Mouse (Mus musculus) kidney, postnatal 0 days (tissue): ENCODE data around the gene Nrp1. TPM values are rescaled to one million over a fixed set of nuclear protein-coding genes. Genes with fewer than 3 reads are reported as not detected.

Experiments
- ATAC-seq: fragments of 200-750 bp; cut with Nextera tagmentation; replicated peaks from 2 replicates; pipeline ENCODE4 v1.8.0; 2017; ENCODE audit warnings: low read depth, moderate number of reproducible peaks, moderate TSS enrichment, moderate library complexity; ENCODE audit not compliant: low FRiP score
- DNase-seq: peaks from one replicate; pipeline ENCODE4 v3.0.0-alpha.2; 2016; ENCODE audit warnings: low spot score
- H3K27ac ChIP-seq: fragments of 300-500 bp; sonication (generic); 2 replicates; pipeline ENCODE4 v1.5.1; 2014; ENCODE audit warnings: mild to moderate bottlenecking
- H3K27me3 ChIP-seq: fragments of 300-500 bp; sonication (generic); 2 replicates; pipeline ENCODE4 v1.6.1; 2014; ENCODE audit warnings: low read length, mixed read lengths; ENCODE audit not compliant: insufficient read depth
- H3K36me3 ChIP-seq: fragments of 300-500 bp; sonication (generic); 2 replicates; pipeline ENCODE4 v1.6.1; 2014; ENCODE audit warnings: low read length, mixed read lengths; ENCODE audit not compliant: insufficient read depth
- H3K4me1 ChIP-seq: fragments of 300-500 bp; sonication (generic); replicated peaks from 2 replicates; pipeline ENCODE4 v1.6.1; 2014; ENCODE audit warnings: antibody characterized with exemption, low read length, mixed read lengths; ENCODE audit not compliant: insufficient read depth
- H3K4me2 ChIP-seq: fragments of 300-500 bp; sonication (generic); 2 replicates; pipeline ENCODE4 v1.6.1; 2014; ENCODE audit warnings: mild to moderate bottlenecking, low read length, moderate library complexity, mixed read lengths
- H3K4me3 ChIP-seq: fragments of 300-500 bp; sonication (generic); replicated peaks from 2 replicates; pipeline ENCODE4 v1.5.1; 2014; ENCODE audit warnings: low read depth, low read length
- H3K9ac ChIP-seq: fragments of 300-500 bp; sonication (generic); 2 replicates; pipeline ENCODE4 v1.6.1; 2014; ENCODE audit warnings: low read depth, low read length
- H3K9me3 ChIP-seq: fragments of 300-500 bp; sonication (generic); replicated peaks from 2 replicates; pipeline ENCODE4 v1.6.1; 2016; ENCODE audit warnings: low read length, inconsistent platforms, mixed read lengths
- CTCF ChIP-seq: IDR thresholded peaks from 2 replicates; pipeline ENCODE4 v1.5.1; 2016; ENCODE audit warnings: antibody characterized with exemption, low read depth, mild to moderate bottlenecking, moderate library complexity
- WGBS: fragments of 180-500 bp; shearing (Covaris S2); extraction: QIAGEN DNeasy Blood & Tissue Kit; methylation state at CpG from one replicate; pipeline ENCODE4 v1.1.7; 2014; 5-methylcytosine and 5-hydroxymethylcytosine counted together
- polyA plus RNA-seq: library from polyadenylated mRNA; unstranded; fragments of >200 nt; fragmentation: Nextera tagmentation; extraction: Ambion mirVana; gene quantifications from 2 replicates; pipeline ENCODE4 v1.2.1, GENCODE M21; 2015

Nrp1 gene
- polyA plus RNA-seq, 1 experiment from 2014 or later = 98.4 TPM

GRCm38 (mm10) chr8:128479309-128480013, 121.1 kb downstream of the Nrp1 start:
- 51% methylated on average over 5 of the region's 5 CpGs for WGBS
- H3K9me3 ChIP-seq = no peaks in the 10 kb centered on the region
- H3K36me3 ChIP-seq = peaks cover 16% of the 10 kb centered on the region; the same call in 1 of the 2 replicates
- no peak; the same call in 1 of the 2 replicates for TF ChIP-seq CTCF
- peak overlapping the region; percentile 19; the same call in 1 of the 2 replicates for H3K27ac ChIP-seq
- H3K4me2 ChIP-seq = no peak overlapping the region
- DNase-seq (no peak), ATAC-seq (no peak)
- peaks cover 7% of the 10 kb centered on the region for H3K4me1 ChIP-seq
- no peak overlapping the region for H3K9ac ChIP-seq
- H3K27me3 ChIP-seq = no peaks in the 10 kb centered on the region
- H3K4me3 ChIP-seq = no peak overlapping the region

DNA sequence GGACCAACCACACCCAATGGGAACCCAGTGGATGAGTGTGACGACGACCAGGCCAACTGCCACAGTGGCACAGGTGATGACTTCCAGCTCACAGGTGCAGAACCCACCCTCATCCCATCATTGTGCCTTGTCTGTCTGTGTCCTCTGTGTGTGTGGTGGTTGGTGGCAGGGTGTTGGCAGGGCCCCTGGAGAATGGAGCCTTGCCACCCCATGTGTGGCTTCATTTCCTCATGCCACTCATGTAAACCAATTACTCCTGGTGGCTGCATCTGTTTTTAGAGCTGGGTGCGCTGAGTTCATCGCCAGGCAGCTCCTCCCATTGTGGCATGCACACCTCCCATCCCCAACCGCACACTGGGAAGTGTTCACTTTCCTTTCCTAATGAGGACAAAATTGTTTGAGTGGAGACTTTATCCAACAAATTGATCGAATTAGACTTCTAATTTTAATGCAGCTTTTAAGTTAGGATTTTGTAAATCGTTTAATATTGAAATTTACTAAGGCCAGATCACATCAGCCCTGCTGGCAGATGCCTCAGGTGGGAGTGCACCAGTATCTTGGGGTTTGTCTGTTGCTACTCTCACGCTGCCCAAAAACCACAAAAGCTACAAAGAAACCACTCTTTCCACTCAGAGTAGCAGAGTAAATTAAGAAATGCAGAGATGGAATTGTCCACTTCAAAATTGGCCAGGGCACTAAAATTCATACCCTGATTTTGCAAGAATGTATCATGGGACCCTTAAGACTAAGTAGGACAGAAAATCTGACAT, 122.7 kb downstream of the Nrp1 start:
- ATAC-seq = no peak
- Histone ChIP-seq H3K4me2 (no peak overlapping the region), H3K9me3 (no peaks in the 10 kb centered on the region), H3K27me3 (no peaks in the 10 kb centered on the region), H3K4me3 (no peak overlapping the region), H3K4me1 (peaks cover 17% of the 10 kb centered on the region), H3K36me3 (peaks cover 14% of the 10 kb centered on the region; the same call in 1 of the 2 replicates), H3K9ac (no peak overlapping the region), H3K27ac (no peak overlapping the region)
- 76% methylated on average over 8 of the region's 8 CpGs for WGBS
- no peak for DNase-seq
- no peak for TF ChIP-seq CTCF

DNA sequence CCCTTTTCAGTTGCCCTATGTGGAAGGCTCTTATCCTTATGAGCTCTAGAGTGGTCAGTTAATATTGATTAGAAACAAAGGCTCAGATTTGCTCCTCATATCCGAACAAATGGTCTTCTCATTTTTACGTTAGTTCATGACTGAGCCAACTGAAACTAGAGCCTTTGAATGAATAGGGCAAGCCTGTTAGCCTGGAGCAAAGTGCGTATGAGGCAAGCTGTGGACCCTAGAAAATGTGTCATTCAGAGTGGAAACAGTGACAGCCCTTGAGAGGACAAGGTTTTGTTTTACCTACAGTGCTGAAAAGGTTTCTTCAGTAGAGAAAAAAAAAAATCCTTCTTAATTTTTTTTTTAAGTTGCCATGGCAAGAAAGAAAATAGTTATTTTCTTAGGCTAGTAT, 124.9 kb downstream of the Nrp1 start:
- Histone ChIP-seq H3K27me3 (no peaks in the 10 kb centered on the region), H3K9ac (no peak overlapping the region), H3K4me3 (no peak overlapping the region), H3K27ac (peak overlapping the region; percentile 36; the same call in 1 of the 2 replicates), H3K36me3 (peaks cover 4% of the 10 kb centered on the region; the same call in 1 of the 2 replicates), H3K4me2 (no peak overlapping the region), H3K4me1 (peaks cover 24% of the 10 kb centered on the region), H3K9me3 (no peaks in the 10 kb centered on the region)
- DNase-seq (no peak), ATAC-seq (no peak)
- 76% methylated on average over 3 of the region's 3 CpGs for WGBS
- no peak for TF ChIP-seq CTCF

DNA sequence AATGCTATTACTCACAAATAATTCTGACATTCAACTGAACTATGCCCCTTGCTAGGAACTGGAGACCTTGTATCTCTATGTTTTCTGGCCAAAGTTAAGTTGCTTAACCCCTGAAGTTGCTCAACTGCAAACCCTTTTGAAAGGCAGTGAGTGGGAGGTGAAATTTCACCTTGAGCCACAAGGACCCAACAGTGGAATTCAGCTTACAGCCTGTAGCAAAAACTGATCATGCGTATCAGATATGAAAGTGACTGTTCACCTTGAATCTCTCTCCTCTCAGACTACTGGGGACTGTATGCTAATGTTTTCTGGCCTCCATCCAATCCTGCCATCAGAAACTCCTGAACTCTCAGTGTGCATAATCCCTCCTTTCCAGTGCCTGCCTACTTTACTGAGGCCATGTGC, 126.3 kb downstream of the Nrp1 start:
- Histone ChIP-seq H3K27me3 (no peaks in the 10 kb centered on the region), H3K27ac (peak overlapping the region; percentile 47; the same call in 1 of the 2 replicates), H3K4me3 (no peak overlapping the region), H3K36me3 (no peaks in the 10 kb centered on the region), H3K9ac (no peak overlapping the region), H3K4me1 (peaks cover 36% of the 10 kb centered on the region), H3K4me2 (no peak overlapping the region), H3K9me3 (no peaks in the 10 kb centered on the region)
- peak; percentile 45 for DNase-seq
- ATAC-seq = peak; percentile 18; the same call in 1 of the 2 replicates
- no peak for TF ChIP-seq CTCF
- 50% methylated on average over 1 of the region's 1 CpGs for WGBS

DNA sequence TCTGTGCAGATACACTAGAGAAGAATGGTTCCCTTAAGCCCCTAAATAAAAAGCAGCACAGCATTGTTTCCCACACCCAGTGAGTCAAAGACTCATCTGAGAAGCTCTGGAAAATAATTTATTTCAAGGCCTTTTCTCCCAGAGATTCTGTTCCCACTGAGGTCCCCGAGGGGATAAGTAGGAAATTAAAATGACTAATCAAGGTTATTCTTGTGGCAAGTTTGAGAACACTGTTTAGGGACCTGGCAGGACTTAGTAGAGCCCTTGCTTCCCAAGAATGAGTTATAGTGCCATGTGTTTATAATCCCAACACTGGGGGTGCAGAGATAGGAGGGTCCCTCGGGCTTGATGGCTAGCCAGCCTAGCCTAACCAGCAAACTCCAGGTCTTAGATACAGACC, 127.6 kb downstream of the Nrp1 start:
- WGBS = 33% methylated on average over 2 of the region's 2 CpGs
- ATAC-seq (no peak), DNase-seq (no peak)
- TF ChIP-seq CTCF = no peak
- Histone ChIP-seq H3K4me3 (no peak overlapping the region), H3K27me3 (no peaks in the 10 kb centered on the region), H3K4me2 (no peak overlapping the region), H3K9me3 (no peaks in the 10 kb centered on the region), H3K4me1 (peaks cover 41% of the 10 kb centered on the region), H3K36me3 (no peaks in the 10 kb centered on the region), H3K27ac (peak overlapping the region; percentile 47; the same call in 1 of the 2 replicates), H3K9ac (no peak overlapping the region)
